ENCODE assay signal across 13 mouse cellular contexts in the genomic region with DNA sequence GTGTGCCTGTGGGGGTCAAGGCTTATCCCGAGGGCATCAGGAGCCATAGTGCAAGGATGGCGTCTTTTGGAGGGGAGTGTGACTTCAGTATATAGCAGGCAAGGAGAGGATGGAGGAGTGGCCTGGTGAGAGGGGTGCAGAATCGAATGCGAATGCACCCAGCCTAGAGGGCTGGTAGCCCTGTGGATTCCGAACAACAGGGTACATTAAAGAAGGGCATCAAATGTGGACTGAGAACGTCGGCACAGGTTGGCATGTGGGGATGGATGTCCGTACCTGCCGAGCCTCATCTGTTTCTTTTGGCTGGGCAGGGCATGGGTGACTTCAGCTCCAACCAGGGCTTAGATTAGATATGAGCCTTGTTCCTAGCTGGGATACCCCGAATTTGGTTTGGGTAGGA. TPM values are rescaled to one million over a fixed set of nuclear protein-coding genes. Genes with fewer than 3 reads are reported as not detected.
A peak's percentile ranks its signal among the peaks of the same experiment; 100 is the strongest.
DNase-seq lines count a peak whose midpoint lies in the region; ATAC-seq lines count a peak whose summit lies in the region.
"Had no signal": no experiment of that assay in that cellular context is flagged by ENCODE, and none has a peak within 500 bp of the region (broad histone marks: within the 10 kb centered on the region; RNA-seq: fewer than 3 reads in every experiment).

No protein-coding gene starts in this region.

- H3K27me3 ChIP-seq in embryonic facial prominence, embryonic 13.5 days = peaks cover 77% of the 10 kb centered on the region
- peaks cover 23% of the 10 kb centered on the region; the same call in 1 of the 2 replicates for H3K27me3 ChIP-seq in hindbrain, embryonic 12.5 days
- no peaks in the 10 kb centered on the region for H3K27me3 ChIP-seq in midbrain, embryonic 13.5 days

- DNase-seq in cerebellum, adult 11-12 months = peak; percentile 52
- no peak for DNase-seq in cerebellum, adult 11 months
- no peak for DNase-seq in thymus, postnatal 0 days (ENCODE audit: low spot score)
- no peak for DNase-seq in heart, postnatal 4 days
- DNase-seq in ovary, adult 18-20 months (ENCODE audit: low spot score) = no peak
- DNase-seq: gastrocnemius, postnatal 25 days; layer of hippocampus, adult 9-11 months; lung, postnatal 36 days had no signal

- H3K27ac ChIP-seq in embryonic facial prominence, embryonic 13.5 days = no peak overlapping the region
- H3K27ac ChIP-seq in hindbrain, embryonic 12.5 days = peak overlapping the region; percentile 99
- peak overlapping the region; percentile 99 for H3K27ac ChIP-seq in midbrain, embryonic 13.5 days

- no peaks in the 10 kb centered on the region for H3K9me3 ChIP-seq in embryonic facial prominence, embryonic 13.5 days
- no peaks in the 10 kb centered on the region for H3K9me3 ChIP-seq in hindbrain, embryonic 12.5 days (replicated peaks)
- H3K9me3 ChIP-seq in midbrain, embryonic 13.5 days = no peaks in the 10 kb centered on the region

- H3K36me3 ChIP-seq in embryonic facial prominence, embryonic 13.5 days = peaks cover 3% of the 10 kb centered on the region
- peaks cover 17% of the 10 kb centered on the region for H3K36me3 ChIP-seq in hindbrain, embryonic 12.5 days
- peaks cover 34% of the 10 kb centered on the region for H3K36me3 ChIP-seq in midbrain, embryonic 13.5 days

- H3K4me3 ChIP-seq in embryonic facial prominence, embryonic 13.5 days = peak overlapping the region; percentile 7; the same call in 1 of the 2 replicates
- H3K4me3 ChIP-seq in hindbrain, embryonic 12.5 days = peak overlapping the region; percentile 62
- peak overlapping the region; percentile 76 for H3K4me3 ChIP-seq in midbrain, embryonic 13.5 days (replicated peaks)

- H3K4me2 ChIP-seq in embryonic facial prominence, embryonic 13.5 days = peak overlapping the region; percentile 55
- peak overlapping the region; percentile 72 for H3K4me2 ChIP-seq in hindbrain, embryonic 12.5 days (replicated peaks)
- H3K4me2 ChIP-seq in midbrain, embryonic 13.5 days (replicated peaks) = peak overlapping the region; percentile 99

- WGBS in embryonic facial prominence, embryonic 13.5 days = 44% methylated on average over 10 of the region's 10 CpGs
- WGBS in hindbrain, embryonic 12.5 days = 34% methylated on average over 10 of the region's 10 CpGs
- 43% methylated on average over 10 of the region's 10 CpGs for WGBS in midbrain, embryonic 13.5 days

- ATAC-seq in embryonic facial prominence, embryonic 13.5 days (ENCODE audit: insufficient number of reproducible peaks, insufficient read depth, low FRiP score, low TSS enrichment, low read depth) = no peak
- ATAC-seq in hindbrain, embryonic 12.5 days (ENCODE audit: low FRiP score) = no peak
- ATAC-seq in midbrain, embryonic 13.5 days = no peak
- ATAC-seq: activated CD4-positive, CD25-positive, alpha-beta regulatory T cell, adult 4 months had no signal

- peaks cover 36% of the 10 kb centered on the region for H3K4me1 ChIP-seq in embryonic facial prominence, embryonic 13.5 days
- peaks cover 75% of the 10 kb centered on the region for H3K4me1 ChIP-seq in hindbrain, embryonic 12.5 days
- peaks cover 90% of the 10 kb centered on the region for H3K4me1 ChIP-seq in midbrain, embryonic 13.5 days (replicated peaks)

- 0 out of 2 replicates have a peak overlapping the region, but pooled peaks have one; percentile 66 for H3K9ac ChIP-seq in embryonic facial prominence, embryonic 13.5 days
- H3K9ac ChIP-seq in hindbrain, embryonic 12.5 days = peak overlapping the region; percentile 97
- H3K9ac ChIP-seq in midbrain, embryonic 13.5 days (replicated peaks) = peak overlapping the region; percentile 99

RNA-seq across cellular contexts. Expression of gene Apc2, which starts 4.0 kb away (rescaled TPM):
- polyA plus RNA-seq in embryonic facial prominence, embryonic 13.5 days (2015; fragmentation: Nextera tagmentation; extraction: Ambion mirVana) = 9.3 and 9.4 TPM in 2 replicates
- polyA plus RNA-seq in hindbrain, embryonic 12.5 days (2016; fragmentation: Nextera tagmentation; extraction: Ambion mirVana) = 170 and 191 TPM in 2 replicates
- polyA plus RNA-seq in midbrain, embryonic 13.5 days (2015; fragmentation: Nextera tagmentation; extraction: Ambion mirVana) = 182 and 209 TPM in 2 replicates
- polyA plus RNA-seq in thymus, postnatal 0 days (2015; fragmentation: Nextera tagmentation; extraction: Ambion mirVana) = 0.10 and 0.24 TPM in 2 replicates
- total RNA-seq in heart, postnatal 4 days (2021) = 1 to 10 TPM; 6.0 to 6.2 TPM

RNA-seq across cellular contexts. Expression of gene Rps15, which starts 7.6 kb away (rescaled TPM):
- 1,000 and 1,047 TPM in 2 replicates for polyA plus RNA-seq in embryonic facial prominence, embryonic 13.5 days (2015; fragmentation: Nextera tagmentation; extraction: Ambion mirVana)
- polyA plus RNA-seq in hindbrain, embryonic 12.5 days (2016; fragmentation: Nextera tagmentation; extraction: Ambion mirVana) = 530 and 668 TPM in 2 replicates
- 631 and 653 TPM in 2 replicates for polyA plus RNA-seq in midbrain, embryonic 13.5 days (2015; fragmentation: Nextera tagmentation; extraction: Ambion mirVana)
- 1,158 and 1,206 TPM in 2 replicates for polyA plus RNA-seq in thymus, postnatal 0 days (2015; fragmentation: Nextera tagmentation; extraction: Ambion mirVana)
- 1,000 to 10,000 TPM in 1 of 2 experiments, 100 to 1,000 TPM in 1; 949 to 1,003 TPM for total RNA-seq in heart, postnatal 4 days (2021)

RNA-seq across cellular contexts. Expression of gene 2310011J03Rik, which starts 20.5 kb away (rescaled TPM):
- polyA plus RNA-seq in embryonic facial prominence, embryonic 13.5 days (2015; fragmentation: Nextera tagmentation; extraction: Ambion mirVana) = 49.3 and 57.9 TPM in 2 replicates
- 38.4 and 39.7 TPM in 2 replicates for polyA plus RNA-seq in hindbrain, embryonic 12.5 days (2016; fragmentation: Nextera tagmentation; extraction: Ambion mirVana)
- 27.8 and 33.4 TPM in 2 replicates for polyA plus RNA-seq in midbrain, embryonic 13.5 days (2015; fragmentation: Nextera tagmentation; extraction: Ambion mirVana)
- polyA plus RNA-seq in thymus, postnatal 0 days (2015; fragmentation: Nextera tagmentation; extraction: Ambion mirVana) = 72.7 and 81.1 TPM in 2 replicates
- total RNA-seq in heart, postnatal 4 days (2021) = 10 to 100 TPM; 16.9 TPM

RNA-seq across cellular contexts. Expression of gene Pcsk4, which starts 29.5 kb away (rescaled TPM):
- polyA plus RNA-seq in embryonic facial prominence, embryonic 13.5 days (2015; fragmentation: Nextera tagmentation; extraction: Ambion mirVana) = 4.4 and 4.9 TPM in 2 replicates
- polyA plus RNA-seq in hindbrain, embryonic 12.5 days (2016; fragmentation: Nextera tagmentation; extraction: Ambion mirVana) = 2.2 and 2.8 TPM in 2 replicates
- 1.9 and 2.1 TPM in 2 replicates for polyA plus RNA-seq in midbrain, embryonic 13.5 days (2015; fragmentation: Nextera tagmentation; extraction: Ambion mirVana)
- 4.4 and 4.6 TPM in 2 replicates for polyA plus RNA-seq in thymus, postnatal 0 days (2015; fragmentation: Nextera tagmentation; extraction: Ambion mirVana)
- 1 to 10 TPM; 1.3 to 2.0 TPM for total RNA-seq in heart, postnatal 4 days (2021)
- total RNA-seq: neutrophil, adult 5-6 weeks had no signal

RNA-seq across cellular contexts. Expression of gene Reep6, which starts 29.9 kb away (rescaled TPM):
- polyA plus RNA-seq in embryonic facial prominence, embryonic 13.5 days (2015; fragmentation: Nextera tagmentation; extraction: Ambion mirVana) = 6.0 and 6.3 TPM in 2 replicates
- 3.2 and 4.1 TPM in 2 replicates for polyA plus RNA-seq in hindbrain, embryonic 12.5 days (2016; fragmentation: Nextera tagmentation; extraction: Ambion mirVana)
- 3.0 and 3.1 TPM in 2 replicates for polyA plus RNA-seq in midbrain, embryonic 13.5 days (2015; fragmentation: Nextera tagmentation; extraction: Ambion mirVana)
- polyA plus RNA-seq in thymus, postnatal 0 days (2015; fragmentation: Nextera tagmentation; extraction: Ambion mirVana) = 0.26 and 0.30 TPM in 2 replicates
- 1 to 10 TPM; 1.6 to 1.8 TPM for total RNA-seq in heart, postnatal 4 days (2021)
- total RNA-seq: neutrophil, adult 5-6 weeks had no signal
- polyA plus RNA-seq: activated CD4-positive, CD25-positive, alpha-beta regulatory T cell, adult 4 months had no signal

Comparison
In these comparisons a context has a peak if more than half of its experiments do, and no peak if none do; other contexts are left out.
1. H3K4me3 ChIP-seq: peak in every context shown above with its lines; median percentile 76 in midbrain, embryonic 13.5 days; 62 in hindbrain, embryonic 12.5 days; 7 in embryonic facial prominence, embryonic 13.5 days.
2. RNA of gene Apc2, which starts 4.0 kb away (polyA plus RNA-seq): 182 to 209 TPM in midbrain, embryonic 13.5 days and 170 to 191 TPM in hindbrain, embryonic 12.5 days; 9.3 to 9.4 TPM in embryonic facial prominence, embryonic 13.5 days and 0.10 to 0.24 TPM in thymus, postnatal 0 days; every median in the first group is over 10 times any median in the second.
3. Peak in every context shown above with its lines, with median percentiles within 50 percentile points of each other: H3K4me2 ChIP-seq and H3K9ac ChIP-seq.